Mouse (Mus musculus) lung, postnatal 10 days (tissue): Measurements from ENCODE around the gene Cdon.

ENCODE experiments used
- DNase-seq: peaks from one replicate; pipeline ENCODE4 v3.0.0; 2021

Cdon gene

DNA sequence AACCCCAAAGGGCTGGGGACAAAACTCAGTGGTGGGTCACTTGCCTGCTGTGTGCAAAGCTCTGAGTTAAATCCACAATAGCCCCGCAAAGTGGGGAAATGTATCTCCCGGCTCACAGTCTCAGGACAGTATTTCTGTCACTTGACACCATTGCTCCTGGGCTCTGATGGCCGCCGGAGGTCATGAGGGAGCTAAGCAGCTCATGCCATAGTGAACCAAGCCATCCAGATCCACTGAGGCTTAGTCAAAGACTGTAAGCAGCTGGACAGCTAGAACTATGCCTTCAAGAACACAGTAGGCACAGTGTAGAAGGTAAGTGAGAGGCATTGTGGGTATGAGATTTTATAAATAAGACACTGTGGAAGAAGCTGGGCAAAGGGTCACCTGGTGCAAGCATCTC lies 74.0 kb downstream of the Cdon start:
- no peak for DNase-seq

DNA sequence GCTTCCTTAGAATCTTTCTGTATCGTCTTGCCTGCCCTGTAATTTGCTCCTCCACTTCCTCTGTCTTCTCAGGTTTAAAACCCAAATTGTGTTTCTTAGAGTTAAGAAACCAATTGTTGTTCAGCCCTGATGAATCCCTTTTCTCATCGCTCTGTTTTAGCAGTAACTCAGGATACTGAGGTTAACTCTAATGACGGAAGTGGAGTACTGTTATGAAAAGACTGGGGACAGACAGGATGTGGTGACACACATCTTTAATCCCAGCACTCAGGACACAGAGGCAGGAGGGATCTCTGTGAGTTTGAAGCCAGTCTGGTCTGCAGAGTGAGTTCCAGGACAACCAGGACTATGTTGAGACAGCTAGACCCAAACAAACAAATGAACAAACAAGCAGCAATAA lies 74.5 kb downstream of the Cdon start:
- DNase-seq = no peak

DNA sequence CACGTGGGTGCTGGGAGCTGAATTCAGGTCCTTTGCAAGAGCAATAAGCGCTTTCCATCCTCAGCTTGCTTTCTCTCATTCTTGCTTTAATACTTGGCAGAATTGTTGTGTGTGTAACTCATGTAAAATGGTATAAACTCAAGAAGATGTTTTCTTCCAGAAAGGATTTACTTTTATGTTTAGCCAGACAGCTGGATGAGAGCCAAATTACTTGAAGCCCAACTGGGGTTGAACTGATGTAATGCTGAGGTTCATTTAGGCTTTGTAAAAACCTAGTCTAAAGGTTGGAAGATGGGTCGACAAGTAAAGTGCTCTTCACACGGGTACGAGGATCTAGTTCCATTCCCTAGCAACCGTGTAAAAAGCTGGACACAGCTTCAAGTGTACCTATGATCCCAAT lies 79.0 kb downstream of the Cdon start:
- no peak for DNase-seq

DNA sequence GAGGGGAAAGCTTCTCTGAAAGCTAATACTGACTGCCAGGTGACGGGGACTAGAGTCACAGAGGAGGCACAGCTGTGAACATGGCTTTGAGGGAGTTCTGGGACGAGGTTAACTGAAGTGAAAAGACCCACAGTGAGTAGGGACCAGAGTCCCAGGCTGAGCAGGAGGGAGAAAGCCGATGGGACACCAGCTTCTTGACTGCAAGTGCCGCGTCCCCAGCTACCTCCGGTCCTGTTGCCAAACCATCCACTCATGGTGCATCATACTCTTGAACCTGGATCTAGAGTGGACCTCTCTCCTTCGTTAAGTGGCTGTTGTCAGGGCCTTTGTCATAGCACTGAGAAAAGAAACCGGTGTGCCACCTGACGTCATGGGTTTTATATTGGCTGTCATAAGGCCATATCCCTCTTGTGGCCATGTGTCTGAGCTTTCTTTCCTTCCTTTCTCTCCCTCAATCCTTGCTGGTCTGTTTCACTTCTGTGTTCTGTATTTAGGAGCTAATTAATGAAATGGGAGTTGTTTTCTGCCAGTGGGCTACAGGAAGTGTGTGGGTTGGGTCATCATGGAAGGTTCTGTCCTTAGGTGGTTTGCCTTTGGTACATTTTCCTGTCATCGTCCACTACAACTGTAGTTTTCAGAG lies 81.6 kb downstream of the Cdon start:
- DNase-seq = no peak

DNA sequence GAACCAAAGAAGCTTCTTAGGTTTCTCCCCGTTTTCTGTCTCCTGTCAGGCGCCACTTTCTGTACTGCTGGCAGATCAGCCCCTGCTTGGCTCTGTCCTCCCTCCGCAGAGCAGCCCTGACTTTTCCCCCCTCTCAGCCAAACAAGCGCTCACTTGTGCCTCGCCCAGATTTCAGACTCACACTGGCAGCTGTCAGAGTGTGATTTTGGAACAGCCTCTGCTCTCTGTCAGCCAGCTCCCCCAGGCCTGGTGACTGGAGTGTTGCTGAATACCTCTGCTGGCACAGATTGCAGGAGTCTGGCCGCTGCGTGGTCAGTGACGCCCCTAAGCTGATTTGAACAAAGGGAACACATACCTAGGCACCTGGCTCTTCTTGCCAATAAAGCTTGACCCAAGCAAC lies 87.3 kb downstream of the Cdon start:
- DNase-seq = peak; percentile 72

DNA sequence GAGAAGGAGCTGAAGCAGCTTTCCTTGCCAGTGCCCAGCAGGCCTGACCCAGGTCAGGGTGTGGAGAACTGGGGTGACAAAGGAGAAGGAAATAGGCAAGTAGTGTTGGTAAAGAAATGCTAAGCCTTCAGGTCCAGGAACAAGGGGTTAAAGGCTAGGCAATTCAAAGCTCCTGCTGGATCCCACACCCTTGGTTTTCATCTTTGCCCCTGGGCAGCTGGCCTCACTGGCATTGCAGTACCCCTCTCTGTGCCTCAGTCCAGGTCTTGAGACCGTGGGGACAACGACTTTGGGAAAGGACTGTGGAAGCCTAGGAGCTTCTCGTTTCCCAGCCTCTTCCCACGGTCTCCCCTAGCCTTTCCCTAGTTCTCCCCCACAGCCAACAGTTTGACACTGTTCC lies 93.0 kb downstream of the Cdon start:
- DNase-seq = no peak

DNA sequence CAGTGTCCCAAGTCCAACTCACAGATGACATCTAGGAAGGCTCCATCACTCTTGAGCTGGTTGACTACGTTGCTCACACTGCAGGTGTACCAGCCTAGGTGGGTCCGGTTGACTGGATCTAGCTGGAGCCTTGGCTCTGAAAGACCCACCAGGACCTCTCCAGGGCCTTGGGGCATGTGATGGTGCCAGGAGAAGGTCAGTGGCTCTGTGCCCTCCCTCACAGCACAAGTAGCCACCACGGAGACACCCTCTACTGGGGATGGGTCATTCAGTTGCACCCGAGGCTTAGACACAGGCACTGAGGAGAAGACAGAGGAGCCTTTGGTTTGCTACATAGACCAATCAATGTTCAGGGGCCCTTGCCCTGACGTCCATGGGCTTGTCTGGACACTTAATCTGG lies 95.3 kb downstream of the Cdon start:
- DNase-seq = no peak

DNA sequence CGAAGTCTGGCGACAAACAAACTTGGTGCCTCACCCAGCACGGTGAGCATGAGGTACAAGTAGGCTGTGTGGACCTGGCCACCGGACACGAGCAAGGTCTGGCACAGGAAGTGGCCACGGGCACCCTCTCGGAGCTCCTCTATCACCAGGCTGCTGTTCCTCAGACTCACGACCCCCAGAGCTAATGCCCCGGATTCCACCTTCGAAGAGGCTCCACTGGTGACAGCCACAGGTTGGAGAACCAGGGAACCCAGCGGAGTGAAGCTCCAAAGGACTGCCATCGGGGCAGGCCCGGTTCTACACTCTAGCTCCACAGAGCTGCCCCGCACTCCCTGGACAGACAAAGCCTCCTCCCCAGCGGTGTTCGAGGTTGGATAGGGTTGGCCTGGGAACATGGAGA lies 95.8 kb downstream of the Cdon start:
- no peak for DNase-seq

DNA sequence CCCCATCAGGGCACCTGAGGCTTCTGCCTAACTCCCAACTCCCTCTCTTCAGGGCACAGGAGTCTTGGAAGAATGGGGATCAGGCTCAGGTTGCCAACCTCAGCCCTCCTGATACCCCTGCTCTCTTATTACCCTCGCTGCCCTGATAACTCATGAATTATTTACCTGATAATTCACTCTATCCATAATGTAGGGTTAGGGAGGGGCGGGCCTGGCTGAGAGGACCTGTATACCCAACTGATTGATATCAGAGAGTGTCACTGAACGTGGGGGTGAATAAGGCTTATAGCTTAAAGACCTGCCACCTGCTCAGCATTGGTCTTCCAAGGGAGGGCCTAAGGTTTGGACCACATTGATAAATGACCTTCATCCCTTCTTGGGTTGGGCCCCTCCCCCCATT lies 97.2 kb downstream of the Cdon start, which contains the start of gene Gm1113:
TSS of gene Gm1113 (minus strand) at position 101 of the 400 bp plus-strand sequence.
- no peak for DNase-seq

DNA sequence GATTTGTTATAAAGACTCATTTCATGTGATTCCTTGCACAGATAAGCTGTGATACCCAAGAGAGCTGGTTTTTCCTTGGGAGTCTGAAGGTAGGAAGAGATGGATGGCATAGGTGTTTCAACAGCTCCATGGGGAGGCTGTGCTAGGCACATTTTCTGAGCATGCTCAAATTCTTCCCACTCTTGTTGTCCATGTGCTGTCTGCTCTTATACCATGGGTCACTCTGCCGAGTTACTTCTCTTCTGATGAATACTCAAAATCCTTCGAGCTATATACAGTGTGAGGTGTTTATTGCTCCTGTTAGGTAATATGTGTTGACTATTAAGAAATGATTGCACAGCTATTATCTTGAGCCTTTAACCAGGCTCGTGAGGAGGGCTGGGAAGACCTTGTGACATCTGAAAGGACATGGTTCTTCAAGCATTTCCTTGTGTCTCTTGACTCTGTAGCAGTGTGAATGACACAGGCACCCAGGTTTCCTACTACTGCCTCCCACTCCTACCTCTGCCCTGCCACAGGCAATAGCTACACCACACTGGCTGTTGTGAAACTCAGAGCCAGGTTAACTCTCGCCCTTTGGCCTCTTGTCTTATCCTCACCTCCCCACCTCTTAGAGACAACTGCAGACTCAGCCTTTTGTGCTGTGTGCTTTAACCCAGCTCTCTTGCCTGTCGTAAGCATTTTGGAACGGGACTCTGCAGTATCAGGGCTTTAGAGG lies 99.9 kb downstream of the Cdon start:
- no peak for DNase-seq

DNA sequence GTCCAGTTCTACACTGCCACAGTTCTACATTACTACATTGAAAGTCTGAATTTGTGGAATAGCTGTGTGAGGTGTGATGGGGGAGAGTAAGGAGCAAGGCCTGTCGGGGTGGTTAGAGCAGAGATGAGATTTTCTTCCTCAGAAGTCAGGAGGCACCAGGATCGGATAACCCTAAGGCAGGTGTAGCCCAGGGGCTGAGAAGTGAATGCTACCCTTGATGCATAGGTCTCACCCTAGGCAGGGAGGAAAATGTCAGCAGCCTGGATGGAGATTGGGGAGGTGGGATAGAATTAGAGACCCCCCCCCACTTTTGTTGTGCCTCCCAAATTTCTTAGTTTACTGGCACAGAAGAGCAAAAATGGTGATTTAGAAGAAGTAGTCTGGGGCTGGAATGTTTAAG lies 101.3 kb downstream of the Cdon start:
- DNase-seq = no peak

DNA sequence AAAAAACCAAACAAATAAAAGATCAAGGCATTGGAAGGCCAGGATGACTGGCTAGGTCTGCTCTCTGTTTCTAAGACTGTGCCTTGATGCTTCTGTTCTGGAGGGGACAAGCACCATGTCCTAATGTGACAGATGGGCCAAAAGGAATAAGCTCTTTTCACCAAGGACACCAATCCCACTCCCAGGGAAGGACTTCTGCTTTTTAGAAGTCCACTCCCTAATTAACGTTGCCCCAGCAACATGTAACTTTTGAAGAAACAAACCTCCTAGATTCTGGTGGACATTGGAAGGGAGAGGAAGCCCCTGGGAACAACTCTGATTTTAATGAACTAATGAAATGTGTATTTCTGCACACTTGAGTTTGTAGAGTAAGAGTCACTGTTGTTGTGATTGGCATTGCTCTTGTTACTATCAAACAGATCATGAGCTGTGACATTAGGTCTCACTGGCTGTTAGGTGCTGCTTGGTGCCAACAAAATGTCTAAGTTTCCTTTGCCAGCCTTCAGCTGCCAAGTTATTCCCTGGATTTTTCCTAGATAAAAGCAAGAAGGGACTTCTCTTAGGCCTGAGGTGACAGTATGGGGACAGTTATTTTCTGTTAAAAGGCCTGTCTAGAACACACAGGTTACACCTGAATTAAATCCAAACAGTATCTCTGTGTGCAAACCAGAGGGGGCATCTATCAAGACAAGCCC lies 102.0 kb downstream of the Cdon start:
- DNase-seq = no peak

DNA sequence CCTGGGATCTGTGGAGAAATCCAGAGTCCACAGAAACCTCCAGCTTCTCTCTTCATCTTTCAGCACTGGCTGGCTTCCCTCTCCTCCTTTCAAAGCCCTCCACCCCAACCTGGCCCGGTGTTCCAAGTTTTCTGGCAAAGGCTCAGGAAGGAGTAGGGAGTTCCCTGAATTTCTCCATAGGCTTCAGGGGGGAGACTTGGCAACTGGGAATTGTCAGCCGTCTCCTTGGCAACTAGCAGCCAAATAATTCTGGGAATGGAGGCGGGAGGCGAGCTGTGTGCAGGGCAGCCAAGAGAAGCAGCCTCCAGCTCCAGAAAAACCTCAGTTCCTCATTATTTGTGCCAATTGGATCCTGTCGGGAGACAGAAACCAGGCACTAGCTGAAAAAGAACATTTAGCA lies 102.6 kb downstream of the Cdon start:
- peak; percentile 60 for DNase-seq

DNA sequence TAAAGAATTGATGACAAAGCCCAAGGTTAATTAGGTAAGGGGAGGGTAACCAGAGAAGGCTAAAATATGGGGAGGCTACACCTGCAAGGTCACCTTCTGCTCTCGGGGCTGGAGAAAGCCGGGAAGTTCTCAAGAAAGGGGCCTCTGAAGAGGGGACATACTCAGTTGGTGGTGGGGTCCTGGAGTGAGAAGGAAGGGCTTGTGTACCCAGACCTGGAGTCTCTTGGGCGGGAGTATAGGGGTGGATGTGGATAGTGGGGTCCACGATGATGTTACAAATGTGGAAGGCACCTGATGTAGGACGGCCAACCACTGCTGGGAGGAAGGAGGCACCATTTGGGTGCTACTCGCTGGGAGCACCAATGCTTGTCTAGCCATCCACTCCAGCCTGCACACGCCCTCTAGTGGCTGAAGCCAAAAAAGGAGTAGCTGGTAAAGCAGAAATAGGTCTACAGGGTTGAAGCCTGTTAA lies 103.0 kb downstream of the Cdon start:
- peak; percentile 79 for DNase-seq

DNA sequence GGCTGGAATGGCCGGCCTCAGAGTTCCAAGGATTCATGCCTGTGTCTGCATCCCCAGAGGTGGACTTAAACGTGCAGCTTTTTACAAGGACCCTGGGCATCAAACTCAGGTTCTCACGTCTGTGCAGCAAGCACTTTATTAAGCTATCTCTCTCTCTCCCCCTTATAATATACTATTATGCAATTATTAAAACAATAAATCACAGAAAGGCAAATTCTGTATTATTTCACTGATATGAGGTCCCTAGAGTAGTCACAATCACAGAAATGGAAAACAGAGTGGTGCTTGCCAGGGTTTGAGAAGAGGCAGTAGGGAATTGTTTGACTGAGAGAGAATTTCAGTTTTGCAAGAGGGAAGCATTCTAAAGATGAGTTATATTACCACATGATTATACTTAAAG lies 108.2 kb downstream of the Cdon start:
- no peak for DNase-seq

DNA sequence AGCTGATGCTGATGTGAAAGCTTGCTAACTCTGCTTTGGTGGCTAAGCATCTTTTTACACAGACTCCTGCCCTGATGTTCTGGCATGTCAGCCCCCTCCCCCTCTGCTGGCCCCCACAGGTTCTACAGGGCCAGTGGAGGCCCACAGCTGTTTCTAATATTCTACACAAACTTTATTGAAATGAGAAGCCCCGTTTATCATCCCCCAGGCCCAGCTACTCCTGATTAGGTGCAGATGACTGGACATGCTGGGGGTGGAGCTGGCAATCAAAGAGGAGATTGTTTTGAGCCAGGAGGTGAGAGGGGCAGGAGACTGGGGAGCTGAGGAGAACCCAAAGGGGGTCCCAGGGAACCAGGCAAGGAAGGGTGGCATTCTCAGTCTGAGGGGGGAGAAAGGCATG lies 108.9 kb downstream of the Cdon start:
- DNase-seq = no peak

DNA sequence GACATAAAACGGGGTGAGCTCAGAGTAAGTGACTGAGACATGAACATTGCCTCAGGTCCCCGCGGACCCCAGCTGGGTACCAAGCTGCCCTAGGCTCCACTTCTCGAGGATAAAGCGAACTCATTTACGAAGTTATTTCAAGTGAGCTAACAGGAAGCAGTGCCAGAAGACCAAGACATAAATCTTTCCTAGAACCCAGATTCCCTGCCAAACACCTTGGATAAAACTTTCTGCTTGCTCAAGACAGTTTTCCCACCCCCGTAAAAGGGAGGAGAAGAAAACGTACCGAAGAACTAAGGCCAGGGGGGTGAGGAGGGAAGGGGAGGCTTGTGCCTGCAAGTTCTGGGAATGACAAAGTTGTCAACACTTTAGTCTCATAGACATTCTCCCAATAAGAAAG lies 112.3 kb downstream of the Cdon start:
- no peak for DNase-seq

DNA sequence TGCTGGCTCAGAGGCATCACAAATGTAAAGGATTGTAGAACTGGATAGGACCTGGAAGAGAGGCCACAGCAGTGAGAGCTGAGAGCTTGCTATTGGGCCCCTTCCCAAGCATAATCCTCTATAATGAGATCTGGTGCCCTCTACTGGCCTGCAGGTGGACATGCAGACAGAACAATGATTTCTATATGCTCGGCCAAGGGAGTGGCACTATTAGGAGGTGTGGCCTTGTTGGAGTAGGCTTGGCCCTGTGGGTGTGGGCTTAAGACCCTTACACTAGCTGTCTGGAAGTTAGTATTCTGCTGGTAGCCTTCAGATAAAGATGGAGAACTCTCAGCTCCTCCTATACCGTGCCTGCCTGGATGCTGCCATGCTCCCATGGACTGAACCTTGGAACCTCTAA lies 114.2 kb downstream of the Cdon start:
- DNase-seq = peak; percentile 69

DNA sequence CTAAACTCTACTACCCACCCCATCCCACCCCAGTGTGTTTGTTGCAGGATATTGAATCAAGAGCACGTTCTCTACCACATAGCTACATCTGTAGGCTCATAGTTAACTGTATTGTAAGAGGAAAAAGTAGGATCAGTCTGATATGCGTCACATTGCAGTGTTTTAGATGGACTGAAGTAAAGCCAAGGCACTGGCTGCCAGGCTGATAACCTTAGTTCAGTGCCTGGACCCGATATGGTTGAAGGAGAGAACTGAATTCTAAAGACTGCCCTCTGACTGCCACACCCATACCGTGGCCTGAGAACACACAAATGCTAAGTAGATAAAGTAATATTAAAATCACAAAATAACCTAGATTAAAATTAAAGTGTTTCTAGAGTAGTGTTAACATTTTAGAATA lies 114.9 kb downstream of the Cdon start:
- DNase-seq = no peak

DNA sequence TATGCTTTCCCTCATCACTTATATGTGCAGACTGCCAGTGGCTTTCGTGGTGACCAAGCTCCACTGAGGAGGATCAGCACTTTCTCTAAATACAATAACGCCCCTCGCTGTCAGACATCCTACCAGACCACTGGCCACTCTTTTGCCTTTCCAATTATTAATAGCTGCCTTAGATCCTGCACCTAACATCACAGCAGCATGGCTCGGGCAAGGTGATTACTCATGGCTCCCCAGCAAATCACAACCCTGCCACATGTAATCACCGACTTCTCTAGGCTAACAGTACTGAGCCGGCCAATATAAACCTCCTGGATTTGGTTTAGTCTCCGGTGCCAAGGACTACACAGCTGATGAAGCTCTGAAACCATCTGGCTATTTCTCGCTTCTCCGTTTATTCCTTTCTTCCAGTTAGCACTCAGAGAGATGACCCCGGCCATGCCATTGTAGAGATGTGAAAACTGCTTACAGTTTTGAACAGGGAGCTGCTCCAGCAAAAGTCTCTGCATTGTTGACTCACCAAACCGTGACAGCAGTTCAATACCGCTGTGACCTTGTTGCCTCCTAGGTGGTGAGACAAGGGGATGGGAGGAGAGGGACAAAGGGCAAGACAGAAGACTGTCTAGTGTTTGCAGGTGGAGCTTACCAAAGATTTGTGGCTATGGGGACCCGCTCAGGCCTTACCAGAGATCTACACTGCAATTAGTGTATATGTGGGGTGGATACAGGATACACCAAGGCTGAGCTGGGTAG lies 118.2 kb downstream of the Cdon start:
- DNase-seq = no peak

DNA sequence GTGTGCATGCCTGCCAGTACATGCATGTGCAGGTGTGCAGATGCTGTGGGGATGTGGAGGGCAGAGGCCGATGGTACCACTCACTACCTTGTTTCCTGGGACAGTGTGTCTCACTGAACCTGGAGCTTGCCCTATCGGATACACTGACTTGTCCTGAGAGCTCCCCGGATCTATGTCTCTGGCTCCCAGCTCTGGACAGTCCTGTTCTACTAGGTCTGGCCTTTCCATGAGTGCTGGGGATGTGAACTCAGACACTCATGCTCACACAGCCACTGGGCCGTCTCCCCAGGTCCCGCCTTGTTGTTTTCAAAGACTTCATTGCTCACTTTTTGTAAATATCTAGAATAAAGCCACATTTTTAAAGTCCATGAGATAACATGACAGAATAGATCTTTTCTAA lies 120.1 kb downstream of the Cdon start:
- DNase-seq = no peak

DNA sequence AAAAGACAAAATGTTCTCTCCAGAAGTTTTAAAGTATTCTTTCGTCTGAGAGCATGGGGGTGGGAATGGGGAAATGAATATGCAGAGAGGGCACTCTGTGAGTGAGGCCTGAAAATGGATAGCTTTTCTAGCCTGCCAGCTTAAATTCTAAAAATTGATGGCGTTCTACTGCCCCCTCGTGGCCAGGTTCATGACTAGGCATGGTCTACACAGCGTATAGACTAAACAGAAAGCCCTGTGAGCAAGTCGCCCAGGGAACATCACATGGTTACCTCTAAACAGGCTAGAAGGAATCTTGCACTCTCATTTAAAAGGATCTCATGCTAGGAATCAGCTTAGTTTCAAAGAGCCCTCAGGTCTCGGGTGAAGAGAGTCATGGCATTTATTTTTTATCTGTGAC lies 120.6 kb downstream of the Cdon start:
- peak; percentile 85 for DNase-seq

DNA sequence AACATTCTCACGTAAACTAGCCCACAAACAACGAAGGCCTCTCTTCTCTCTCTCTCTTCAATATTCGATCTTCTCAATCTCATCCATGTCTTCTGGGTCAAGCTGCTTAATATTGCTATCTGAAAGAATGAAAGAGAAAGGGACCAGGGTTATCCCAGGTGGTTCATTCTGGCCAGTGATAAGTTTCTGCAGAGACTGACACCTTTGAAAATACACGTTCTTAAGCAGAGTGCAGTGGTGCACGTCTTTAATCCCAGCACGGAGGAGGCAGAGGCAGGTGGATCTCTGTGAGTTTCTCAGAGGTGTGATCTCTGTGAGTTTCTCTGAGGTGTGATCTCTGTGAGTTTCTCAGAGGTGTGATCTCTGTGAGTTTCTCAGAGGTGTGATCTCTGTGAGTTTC lies 121.0 kb downstream of the Cdon start:
- no peak for DNase-seq
